In genomic region chr9:14342041-14342668, GRCm38 (mm10) we compare ENCODE assay signal across 8 mouse cellular contexts. TPM values are rescaled to one million over a fixed set of nuclear protein-coding genes. Genes with fewer than 3 reads are reported as not detected.
DNase-seq lines count a peak whose midpoint lies in the region; ATAC-seq and TF ChIP-seq lines count a peak whose summit lies in the region.

No protein-coding gene starts in this region.

- no peak overlapping the region for H3K9ac ChIP-seq in heart, adult 2 months (ENCODE audit: low read depth, low read length)
- H3K9ac ChIP-seq in kidney, embryonic 14.5 days (ENCODE audit: low read depth, low read length): no peak overlapping the region
- H3K9ac ChIP-seq in limb, embryonic 14.5 days (ENCODE audit: low read depth, low read length, severe bottlenecking): no peak overlapping the region

- H3K79me2 ChIP-seq in heart, adult 2 months (replicated peaks; ENCODE audit: control insufficient read depth, insufficient read depth, low read length): no peaks in the 10 kb centered on the region

- no peak overlapping the region for H3K4me3 ChIP-seq in heart, adult 2 months
- H3K4me3 ChIP-seq in heart, embryonic 10.5 days: no peak overlapping the region
- no peak overlapping the region for H3K4me3 ChIP-seq in cortical plate, adult 2 months (ENCODE audit: insufficient read depth, low read length)
- no peak overlapping the region for H3K4me3 ChIP-seq in kidney, embryonic 14.5 days (ENCODE audit: low read length)
- H3K4me3 ChIP-seq in limb, embryonic 14.5 days (replicated peaks; ENCODE audit: low read length): no peak overlapping the region

- TF ChIP-seq CTCF in heart, adult 2 months (IDR thresholded peaks at IDR 0.05): peak; percentile 90
- TF ChIP-seq CTCF in cortical plate, adult 2 months (IDR thresholded peaks at IDR 0.05; ENCODE audit: extremely low read depth, insufficient read depth, low read length): peak; percentile 96

- TF ChIP-seq EP300 in heart, adult 2 months (IDR thresholded peaks at IDR 0.05; ENCODE audit: insufficient read depth, low read depth, low read length): peak; percentile 72

- no peaks in the 10 kb centered on the region for H3K36me3 ChIP-seq in heart, adult 2 months (ENCODE audit: control insufficient read depth, insufficient read depth, low read length)
- H3K36me3 ChIP-seq in heart, embryonic 10.5 days: no peaks in the 10 kb centered on the region
- no peaks in the 10 kb centered on the region for H3K36me3 ChIP-seq in kidney, embryonic 14.5 days (ENCODE audit: control insufficient read depth, insufficient read depth, low read length)
- no peaks in the 10 kb centered on the region for H3K36me3 ChIP-seq in limb, embryonic 14.5 days (ENCODE audit: control insufficient read depth, insufficient read depth, low read length)

- 58% methylated on average over 4 of the region's 4 CpGs for WGBS in heart, adult 2 months
- WGBS in heart, embryonic 10.5 days: 57% methylated on average over 4 of the region's 4 CpGs
- 57% methylated on average over 4 of the region's 4 CpGs for WGBS in kidney, embryonic 14.5 days
- 54% methylated on average over 4 of the region's 4 CpGs for WGBS in limb, embryonic 14.5 days

- peak; percentile 90 for ATAC-seq in kidney, embryonic 14.5 days (ENCODE audit: low FRiP score, low TSS enrichment)
- ATAC-seq in limb, embryonic 14.5 days (ENCODE audit: low FRiP score, low read depth): peak; percentile 80

- no peaks in the 10 kb centered on the region; the same call in 1 of the 2 replicates for H3K4me1 ChIP-seq in heart, adult 2 months (ENCODE audit: control insufficient read depth, insufficient read depth, low read length)
- no peaks in the 10 kb centered on the region for H3K4me1 ChIP-seq in heart, embryonic 10.5 days
- no peaks in the 10 kb centered on the region for H3K4me1 ChIP-seq in cortical plate, adult 2 months (ENCODE audit: control insufficient read depth, insufficient read depth, low read length)
- no peaks in the 10 kb centered on the region for H3K4me1 ChIP-seq in kidney, embryonic 14.5 days (ENCODE audit: control insufficient read depth, insufficient read depth, low read length)
- H3K4me1 ChIP-seq in limb, embryonic 14.5 days (ENCODE audit: control insufficient read depth, insufficient read depth, low read length): no peaks in the 10 kb centered on the region

- intact Hi-C loops in heart, adult 2 months (cut with DNase I): loop anchor here (1.0 to 5.0 kb wide), 3 partner anchors 453 to 1110 kb away; no protein-coding TSS in a partner anchor
- intact Hi-C loops in gastrocnemius, postnatal 36 days (cut with DNase I): no loop called here

- no peak for TF ChIP-seq POLR2A in heart, adult 2 months (IDR thresholded peaks at IDR 0.05; ENCODE audit: insufficient read depth, low read depth, low read length)
- no peak for TF ChIP-seq POLR2A in cortical plate, adult 2 months (IDR thresholded peaks at IDR 0.05; ENCODE audit: extremely low read depth, insufficient read depth, low read length)
- no peak for TF ChIP-seq POLR2A in limb, embryonic 14.5 days (IDR thresholded peaks at IDR 0.05; ENCODE audit: borderline replicate concordance, extremely low read depth, insufficient read depth, insufficient read length)

- no peak overlapping the region for H3K27ac ChIP-seq in heart, adult 2 months
- H3K27ac ChIP-seq in heart, embryonic 10.5 days: no peak overlapping the region
- H3K27ac ChIP-seq in cortical plate, adult 2 months (ENCODE audit: insufficient read depth, low read length): no peak overlapping the region
- H3K27ac ChIP-seq in kidney, embryonic 14.5 days (ENCODE audit: low read depth, low read length): no peak overlapping the region
- H3K27ac ChIP-seq in limb, embryonic 14.5 days (replicated peaks; ENCODE audit: low read depth, low read length): no peak overlapping the region

- H3K4me2 ChIP-seq in kidney, embryonic 14.5 days (replicated peaks; ENCODE audit: low read depth, low read length): no peak overlapping the region
- no peak overlapping the region for H3K4me2 ChIP-seq in limb, embryonic 14.5 days (replicated peaks; ENCODE audit: low read depth, low read length, severe bottlenecking)

- H3K9me3 ChIP-seq in heart, embryonic 10.5 days: no peaks in the 10 kb centered on the region
- H3K9me3 ChIP-seq in kidney, embryonic 14.5 days (ENCODE audit: control insufficient read depth, low read length): no peaks in the 10 kb centered on the region
- no peaks in the 10 kb centered on the region for H3K9me3 ChIP-seq in limb, embryonic 14.5 days (ENCODE audit: control insufficient read depth, low read length)

- H3K27me3 ChIP-seq in heart, adult 2 months (ENCODE audit: control insufficient read depth, insufficient read depth, low read length): no peaks in the 10 kb centered on the region
- 0 out of 2 replicates have a peak, but pooled peaks cover 5% of the 10 kb centered on the region for H3K27me3 ChIP-seq in heart, embryonic 10.5 days (ENCODE audit: insufficient read depth, poor library complexity, severe bottlenecking)
- no peaks in the 10 kb centered on the region for H3K27me3 ChIP-seq in kidney, embryonic 14.5 days (ENCODE audit: control insufficient read depth, insufficient read depth, low read length)
- no peaks in the 10 kb centered on the region for H3K27me3 ChIP-seq in limb, embryonic 14.5 days (ENCODE audit: control insufficient read depth, insufficient read depth, low read length)

- DNase-seq in heart, adult 2 months: peak; percentile 49 to 78
- no peak for DNase-seq in heart, embryonic 10.5 days (ENCODE audit: low spot score)
- peak; percentile 54 to 61 for DNase-seq in gastrocnemius, postnatal 36 days
- DNase-seq in limb, embryonic 14.5 days (ENCODE audit: low spot score): peak; percentile 68
- peak; percentile 52 to 73 for DNase-seq in natural killer cell, adult 2 months (ENCODE audit: low spot score in 2 of 2)
- DNase-seq in spleen, postnatal 4 days (ENCODE audit: low spot score in 2 of 2): peak; percentile 63 to 83

RNA-seq across cellular contexts. Expression of gene Endod1, which starts 39.2 kb away (rescaled TPM):
- 1 to 10 TPM; 7.9 to 8.0 TPM for total RNA-seq in heart, adult 2 months (2021)
- polyA plus RNA-seq in heart, adult 2 months (2012; rRNA removed): 9.3 and 10.0 TPM in 2 replicates
- 11.4 TPM in 2 replicates for polyA plus RNA-seq in heart, embryonic 10.5 days (2016; fragmentation: Nextera tagmentation; extraction: Ambion mirVana)
- 50.8 and 55.4 TPM in 2 replicates for polyA plus RNA-seq in cortical plate, adult 2 months (2012; rRNA removed)
- 1 to 10 TPM; 3.0 to 4.8 TPM for total RNA-seq in gastrocnemius, postnatal 36 days (2021)
- polyA plus RNA-seq in kidney, embryonic 14.5 days (2014; fragmentation: Nextera tagmentation; extraction: Ambion mirVana): 5.5 and 13.9 TPM in 2 replicates
- 9.0 and 14.9 TPM in 2 replicates for polyA plus RNA-seq in limb, embryonic 14.5 days (2012; rRNA removed)
- polyA plus RNA-seq in limb, embryonic 14.5 days (2014; fragmentation: Nextera tagmentation; extraction: Ambion mirVana): 16.5 and 17.1 TPM in 2 replicates
